Mouse (Mus musculus) adrenal gland, postnatal 25 days (tissue): ENCODE measurements around the gene Man2a1. TPM values are rescaled to one million over a fixed set of nuclear protein-coding genes. Genes with fewer than 3 reads are reported as not detected.
"Not testable (repeated sequence)": the region's sequence is repeated elsewhere in the genome, so short reads cannot be mapped to it uniquely, and the experiment has no call there.

Source experiments
- DNase-seq: peaks from one replicate; pipeline ENCODE4 v3.0.0; 2021; ENCODE audit warnings: mixed read lengths
- total RNA-seq: library from RNA; stranded (reverse); gene quantifications from 2 replicates; pipeline ENCODE4 v1.2.3, GENCODE M21; 2021

Gene Man2a1
- total RNA-seq, 1 experiment from 2014 or later, result 176 TPM

DNA sequence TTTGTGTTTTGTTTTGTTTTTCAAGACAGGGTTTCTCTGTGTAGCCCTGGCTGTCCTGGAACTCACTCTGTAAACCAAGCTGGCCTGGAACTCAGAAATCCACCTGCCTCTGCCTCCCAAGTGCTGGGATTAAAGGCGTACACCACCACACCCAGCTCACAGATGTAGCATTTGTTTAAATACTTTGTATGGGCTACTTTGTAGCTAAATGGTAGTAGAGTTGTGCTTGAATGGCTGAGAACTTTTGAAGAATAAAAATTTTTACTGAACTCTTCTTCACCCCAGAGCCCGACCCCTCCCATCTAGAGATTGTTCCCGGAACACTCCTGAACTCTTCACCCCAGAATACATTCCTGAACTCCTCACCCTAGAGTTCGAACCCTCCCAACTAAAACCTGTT, 162.1 kb downstream of the Man2a1 start:
- DNase-seq, result not testable (repeated sequence)

DNA sequence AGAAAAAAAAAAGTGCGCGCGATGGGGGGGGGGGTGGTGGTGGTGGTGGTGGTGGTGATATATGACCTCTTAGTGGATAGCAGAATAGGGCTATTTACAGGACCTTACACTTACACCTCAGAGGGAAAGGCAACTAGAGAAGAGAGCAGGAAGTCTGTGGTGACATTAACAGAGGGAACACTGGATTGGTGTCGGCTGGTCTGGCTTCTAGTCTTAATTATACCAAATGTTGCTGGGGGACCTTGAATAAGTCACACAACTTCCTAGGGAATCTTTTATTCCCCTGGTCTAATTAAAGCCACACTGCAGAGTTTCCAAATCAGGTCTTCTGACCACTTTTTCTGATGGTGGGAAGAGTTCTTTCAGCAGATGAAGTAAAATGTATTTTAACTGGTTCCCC, 163.0 kb downstream of the Man2a1 start:
- DNase-seq, result no peak

DNA sequence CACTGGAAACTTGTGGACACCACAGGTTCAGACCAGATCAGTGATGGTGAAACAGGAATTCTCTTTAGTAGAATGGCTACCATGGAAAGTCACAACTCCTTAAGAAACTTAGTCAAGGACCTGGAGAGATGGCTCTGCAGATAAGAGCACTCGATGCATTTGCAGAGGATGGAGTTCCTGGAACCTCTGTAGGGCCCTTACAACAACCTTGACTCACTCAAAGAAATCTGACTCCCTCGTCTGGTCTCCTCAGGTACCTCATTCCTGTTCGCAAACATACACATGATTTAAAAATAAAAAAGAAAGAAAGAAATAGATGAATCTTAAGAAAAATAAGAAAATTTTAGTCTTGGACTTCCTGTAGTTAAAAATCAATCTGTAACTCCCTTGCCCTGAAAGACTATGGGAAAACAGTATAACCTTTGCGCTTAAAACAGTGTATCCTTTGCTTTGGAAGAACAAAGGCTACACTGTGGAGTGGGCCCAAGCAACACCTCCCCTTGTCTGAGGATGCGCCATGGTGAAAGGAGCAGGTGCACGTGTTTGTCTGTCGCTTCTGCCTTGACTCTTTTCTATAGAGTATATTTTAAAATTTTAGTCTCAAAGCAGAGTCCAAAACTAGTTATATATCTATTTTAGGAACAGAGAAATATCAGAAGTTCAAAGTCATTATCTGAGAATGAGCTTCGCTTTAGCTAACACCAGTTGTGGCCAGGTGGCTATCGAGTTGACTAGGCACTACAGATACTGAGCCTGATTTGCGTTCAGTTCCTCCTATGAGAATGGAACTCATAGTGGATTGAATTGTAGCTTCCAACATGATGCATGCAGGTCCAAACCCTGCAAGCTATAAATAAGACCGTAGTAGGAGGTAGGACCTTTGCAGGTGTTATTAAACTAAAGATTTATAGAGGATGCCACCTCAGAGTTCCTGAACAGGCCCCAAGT, 163.9 kb downstream of the Man2a1 start:
- DNase-seq, result no peak

DNA sequence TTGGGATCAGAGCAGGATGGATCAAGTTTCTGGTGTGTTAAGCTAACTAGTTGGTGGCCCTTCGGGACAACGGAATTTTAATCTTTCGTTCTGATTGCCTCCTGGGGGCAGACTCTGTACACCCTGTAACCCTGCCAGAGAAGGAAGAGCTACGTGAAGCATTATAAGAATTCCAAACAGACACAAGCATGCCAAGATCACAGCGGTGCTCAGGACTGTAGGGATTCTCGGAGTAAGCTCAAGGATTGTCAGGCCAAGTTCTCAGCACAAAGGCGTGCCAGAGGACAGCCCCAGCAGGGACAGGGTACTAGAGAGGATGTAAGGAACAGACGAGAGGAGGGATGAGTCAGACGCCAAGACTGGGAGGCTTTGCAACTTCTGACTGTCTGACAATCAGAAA, 164.8 kb downstream of the Man2a1 start:
- no peak for DNase-seq

DNA sequence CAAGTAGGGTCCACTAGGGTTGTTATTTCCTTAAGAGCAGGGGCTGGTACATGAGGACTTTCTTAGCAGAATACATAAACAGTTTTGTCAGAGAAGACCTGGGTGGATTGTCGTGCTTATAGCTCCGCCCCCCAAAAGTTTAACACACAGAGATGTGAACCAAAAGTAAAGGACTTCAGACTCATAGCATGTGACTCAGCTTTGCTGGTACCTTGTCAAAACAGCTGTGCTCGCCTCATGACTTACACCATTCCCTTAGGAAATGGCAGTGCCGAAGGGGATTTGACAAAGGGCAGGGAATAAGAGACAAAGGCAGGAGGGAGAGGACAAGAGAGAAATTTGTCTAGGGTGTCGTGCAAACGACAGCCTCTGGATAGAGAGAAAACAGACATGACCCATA, 166.0 kb downstream of the Man2a1 start:
- DNase-seq, result no peak

DNA sequence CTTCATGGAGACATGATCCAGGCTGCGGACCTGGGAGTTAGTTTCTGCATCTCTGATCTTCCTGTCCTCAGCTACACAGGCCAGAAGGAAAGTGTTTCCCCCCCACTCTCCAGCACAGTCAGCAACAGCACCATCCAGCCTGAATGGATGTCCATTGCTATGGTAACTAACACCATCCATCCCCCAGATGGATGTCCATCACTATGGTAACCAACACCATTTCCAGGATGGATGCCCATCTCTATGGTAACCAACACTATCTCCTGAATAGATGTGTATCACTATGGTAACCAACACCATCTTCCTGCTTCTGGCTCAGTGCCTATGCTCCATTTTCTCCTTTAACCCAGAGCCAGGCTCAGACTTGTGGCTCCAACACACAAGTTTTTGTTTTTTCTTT, 169.7 kb downstream of the Man2a1 start:
- DNase-seq, result no peak

DNA sequence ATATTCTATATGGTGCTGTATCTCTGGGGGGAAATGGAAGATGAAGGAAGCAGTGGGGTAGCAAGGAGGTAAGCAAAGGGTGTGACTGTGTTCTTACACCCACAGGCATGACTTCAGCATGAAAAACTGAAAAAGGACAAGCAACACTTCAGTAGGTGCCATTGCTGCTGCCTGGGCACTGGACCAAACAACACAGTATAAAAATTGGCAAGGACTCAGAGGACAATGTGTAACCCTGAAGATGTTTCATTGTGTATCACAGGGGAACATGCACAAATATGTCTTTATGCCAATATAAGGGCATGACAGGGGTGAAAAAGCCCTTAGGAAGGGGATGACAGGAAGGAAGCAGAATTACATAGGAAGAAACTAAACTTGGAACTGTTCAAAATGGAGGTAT, 172.1 kb downstream of the Man2a1 start:
- no peak for DNase-seq

DNA sequence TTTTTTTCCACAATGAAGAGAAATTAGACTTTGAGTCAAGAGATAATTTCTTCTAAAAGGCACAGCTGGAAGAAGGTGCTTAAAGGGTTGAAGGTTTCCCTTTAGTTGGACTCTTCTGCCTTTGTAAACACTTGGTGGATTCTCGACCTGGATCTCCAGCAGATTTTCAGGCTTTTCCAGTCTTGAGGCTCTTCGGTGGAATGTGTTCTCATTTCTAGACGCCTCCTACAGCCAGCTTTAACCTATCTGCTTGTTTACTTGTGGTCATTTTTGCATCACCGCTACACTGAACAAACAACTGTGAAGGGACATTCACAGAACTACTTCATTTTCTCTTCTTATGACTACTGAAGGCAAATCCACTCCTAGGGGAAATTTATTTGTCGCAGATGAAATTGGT, 173.7 kb downstream of the Man2a1 start:
- DNase-seq, result no peak

DNA sequence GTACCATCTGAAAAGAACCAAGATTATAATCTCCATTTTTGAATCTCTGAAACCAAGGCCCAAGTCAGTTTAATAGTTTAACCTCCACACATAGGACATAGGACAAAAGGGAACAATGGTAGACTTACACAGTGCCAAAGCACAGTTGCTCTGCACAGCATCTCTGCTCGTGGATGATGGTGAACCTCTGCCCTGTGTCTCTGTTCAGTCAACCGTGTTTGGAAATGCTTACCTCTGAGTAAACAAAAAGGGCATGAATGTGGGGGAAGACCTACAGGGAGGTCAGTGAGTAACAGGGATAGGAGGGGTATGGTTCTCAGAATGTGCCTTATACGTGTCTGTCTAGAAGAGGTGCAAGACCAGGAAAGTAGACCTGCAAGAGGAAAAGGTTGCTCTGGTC, 177.8 kb downstream of the Man2a1 start:
- no peak for DNase-seq

DNA sequence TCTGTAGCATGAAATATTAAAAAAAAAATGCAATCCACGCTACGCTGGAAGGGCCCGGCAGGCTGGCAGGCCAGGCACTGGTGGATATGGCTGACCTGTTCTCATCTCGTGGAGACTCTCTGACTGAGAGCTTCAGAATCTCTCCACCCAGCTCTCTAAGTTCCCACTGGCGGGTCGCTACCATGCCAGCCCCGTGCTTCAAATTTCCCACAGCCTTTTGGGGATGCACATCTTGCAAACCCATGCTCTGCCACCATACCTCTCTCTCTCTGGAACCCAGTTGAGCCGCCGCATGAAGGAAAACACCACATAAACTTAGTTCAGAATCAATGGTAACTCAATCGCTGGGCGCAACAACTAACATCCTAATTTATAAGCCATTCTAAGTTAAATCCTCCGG, 178.2 kb downstream of the Man2a1 start:
- no peak for DNase-seq

DNA sequence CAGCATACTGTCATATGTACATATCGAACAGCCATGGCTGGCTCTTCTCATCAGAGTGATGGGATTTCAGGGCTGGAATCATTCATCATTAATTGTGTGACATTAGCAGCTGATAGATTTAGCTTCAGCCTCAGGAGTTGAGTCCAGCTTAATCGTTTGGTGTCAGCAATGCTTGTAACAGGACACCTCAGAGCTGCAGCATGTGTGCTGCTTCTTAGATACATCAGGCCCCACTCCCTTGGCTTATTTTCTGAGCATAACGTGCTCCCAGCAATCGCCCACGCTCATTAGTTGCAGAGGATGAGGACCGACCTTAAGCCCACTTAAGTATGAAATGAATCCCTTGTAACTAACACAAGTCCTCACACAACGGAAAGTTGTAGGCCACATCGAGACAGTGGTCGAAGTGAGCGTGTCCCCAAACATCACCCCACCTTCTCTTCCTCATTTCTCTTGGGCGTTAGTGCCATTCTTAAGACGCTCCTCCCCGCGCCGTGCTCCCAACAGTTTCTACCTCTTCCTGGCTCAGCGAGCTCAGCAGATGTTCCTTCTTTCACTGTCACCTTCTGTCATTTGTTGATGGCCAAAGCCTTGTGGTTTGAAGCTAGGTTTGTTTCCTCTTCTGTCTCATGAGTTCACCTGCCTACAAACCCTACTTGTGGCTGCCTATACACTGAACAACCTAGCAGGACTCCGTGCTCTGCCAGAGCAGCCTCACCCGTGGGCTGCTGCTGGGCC, 180.4 kb downstream of the Man2a1 start:
- DNase-seq, result no peak

DNA sequence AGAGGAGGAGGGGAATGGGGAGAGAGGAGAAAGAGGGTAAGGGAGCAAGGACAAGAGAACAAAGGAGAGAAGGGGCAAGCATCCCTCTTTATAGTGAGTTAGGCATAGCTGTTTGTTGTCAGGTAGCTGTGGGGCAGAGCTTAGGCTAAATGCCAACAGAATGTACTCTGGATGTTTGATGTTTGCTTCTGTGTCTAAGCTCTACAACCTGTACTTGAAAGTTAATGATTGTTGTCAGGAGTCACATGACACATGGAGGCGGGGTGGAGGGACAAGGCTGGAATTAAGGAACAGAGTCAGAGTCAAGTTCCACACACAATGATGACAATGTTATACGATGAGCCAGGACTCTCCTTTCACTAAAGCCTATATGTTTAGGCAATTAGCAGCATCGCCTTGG, 181.8 kb downstream of the Man2a1 start:
- DNase-seq, result no peak

DNA sequence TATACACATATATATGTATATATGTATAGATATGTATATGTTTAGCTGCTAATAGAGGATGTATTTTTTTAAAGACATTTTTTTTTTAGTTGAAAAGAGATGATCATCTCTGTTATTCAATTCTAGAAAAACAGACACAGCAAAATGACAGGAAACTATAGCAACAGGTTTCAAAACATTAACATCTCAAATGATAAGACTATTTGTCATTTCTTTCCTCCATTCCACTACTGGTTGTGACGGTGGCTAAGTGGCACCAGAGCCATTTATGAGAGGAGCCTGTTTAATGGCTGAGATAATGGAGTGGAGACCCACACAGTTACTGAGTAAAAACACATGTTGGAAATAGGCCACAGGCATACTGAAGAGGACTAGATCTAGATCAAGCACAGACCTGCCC, 185.4 kb downstream of the Man2a1 start:
- DNase-seq, result no peak

DNA sequence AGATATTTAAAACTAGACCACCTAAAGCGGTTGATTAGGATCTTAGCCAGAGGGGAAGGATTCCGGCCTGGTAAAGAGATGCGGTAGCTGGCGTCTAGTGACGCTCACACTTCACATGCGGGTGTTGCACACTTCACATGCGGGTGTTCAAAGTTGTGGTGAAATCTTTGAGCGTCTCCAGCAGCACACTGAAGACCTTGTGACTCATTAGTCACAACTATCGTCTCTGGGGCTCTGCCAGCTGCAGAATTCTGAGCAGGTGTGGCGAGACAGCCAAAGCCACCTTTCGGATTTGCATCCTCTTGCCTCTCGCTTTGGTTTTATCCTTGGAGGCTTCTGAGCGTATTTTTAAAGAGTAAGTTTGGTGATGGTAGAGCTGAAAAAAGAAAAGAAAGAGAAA, 187.8 kb downstream of the Man2a1 start:
- DNase-seq, result no peak

DNA sequence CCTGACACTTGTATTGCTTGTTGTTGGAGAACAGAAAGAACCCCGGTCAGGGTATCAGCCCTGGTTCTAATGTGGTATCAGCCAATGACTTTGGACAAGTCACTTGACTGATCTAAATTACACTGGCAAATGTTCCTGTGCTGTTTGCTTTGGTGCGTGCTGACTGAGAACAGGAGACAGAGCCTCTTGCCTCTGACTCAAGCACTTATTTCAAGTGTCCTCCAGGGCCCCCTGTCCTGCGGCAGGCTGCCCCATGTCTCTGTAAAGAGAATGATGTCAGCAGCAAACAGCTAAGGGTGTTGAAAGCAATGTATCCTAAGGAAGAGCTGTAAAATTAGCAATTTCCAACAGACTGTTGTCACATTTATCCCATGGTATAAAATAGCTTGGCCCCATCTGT, 188.6 kb downstream of the Man2a1 start:
- DNase-seq, result no peak

DNA sequence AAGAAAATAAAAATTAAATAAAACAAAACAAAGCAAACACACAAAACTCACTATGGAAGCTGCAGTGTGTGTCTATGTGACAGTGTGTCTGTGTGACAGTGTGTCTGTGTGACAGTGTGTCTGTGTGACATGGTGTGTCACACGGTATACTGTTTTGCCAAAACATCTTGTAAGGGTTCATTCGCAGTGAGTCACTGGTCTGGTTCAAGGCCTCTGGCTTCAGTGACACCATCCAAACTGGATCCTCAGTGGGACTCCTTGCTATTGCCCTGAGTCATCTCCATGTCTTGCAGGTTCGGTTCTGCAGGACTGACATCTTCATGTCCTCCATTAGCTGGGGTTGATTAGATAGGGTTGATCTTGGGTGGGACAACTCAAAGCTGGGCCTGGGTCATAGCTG, 191.5 kb downstream of the Man2a1 start:
- no peak for DNase-seq

DNA sequence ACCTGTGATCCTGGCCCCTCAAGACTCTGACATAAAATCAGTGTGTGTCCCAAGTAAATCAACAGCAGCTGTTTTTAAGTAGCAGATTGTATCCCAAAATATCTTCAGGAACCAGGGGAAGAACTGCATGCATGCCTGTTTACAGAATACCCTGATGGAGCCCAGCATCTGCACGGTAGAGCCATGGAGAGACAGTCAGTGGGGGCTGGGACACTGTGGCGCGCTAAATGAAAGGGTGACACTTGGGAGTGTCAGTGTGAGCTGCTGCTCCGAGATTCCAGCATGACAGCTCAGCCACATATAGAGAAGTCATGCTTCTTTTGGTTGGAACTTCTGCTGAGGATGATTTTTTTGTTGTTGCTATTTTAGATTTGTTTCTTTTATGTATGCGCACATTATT, 192.1 kb downstream of the Man2a1 start:
- DNase-seq, result no peak

DNA sequence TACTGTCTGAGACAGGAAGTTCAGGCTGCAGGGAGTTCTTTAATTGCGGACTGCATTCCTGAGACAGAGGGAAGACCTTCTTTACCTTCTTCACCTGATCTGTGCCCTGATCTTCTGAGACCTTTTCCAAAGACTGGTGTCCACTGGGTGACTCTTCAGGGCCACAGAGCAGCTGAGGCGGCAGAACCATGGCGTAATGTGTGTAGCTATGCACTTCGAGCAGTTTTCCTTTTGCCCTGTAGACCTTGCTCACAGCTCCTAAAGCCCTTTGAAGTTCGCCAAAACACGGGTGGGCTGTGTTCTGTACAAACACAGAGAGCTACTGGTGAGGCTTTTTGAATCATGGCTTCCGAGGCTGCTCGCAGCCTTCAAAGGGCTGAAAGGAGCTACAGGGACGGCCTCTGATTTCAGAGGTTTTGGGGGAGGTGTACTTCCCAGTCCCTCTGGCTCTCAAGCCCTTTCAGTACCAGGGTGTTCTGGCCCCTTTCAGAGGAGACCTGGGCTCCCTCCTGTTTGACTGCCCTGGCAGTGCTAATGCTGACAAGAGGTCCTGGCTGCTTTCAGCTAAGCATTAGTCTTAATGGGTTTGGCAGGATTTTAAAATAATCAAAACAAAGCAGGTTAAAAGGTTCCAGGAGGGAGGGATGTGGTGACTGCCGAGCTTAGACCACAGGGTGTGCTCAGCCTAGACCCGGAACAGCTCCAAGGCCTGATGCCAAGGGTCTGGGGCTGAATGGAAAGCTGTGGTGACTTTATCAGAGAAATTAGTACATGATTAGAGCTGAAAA, 201.8 kb downstream of the Man2a1 start:
- DNase-seq, result no peak

DNA sequence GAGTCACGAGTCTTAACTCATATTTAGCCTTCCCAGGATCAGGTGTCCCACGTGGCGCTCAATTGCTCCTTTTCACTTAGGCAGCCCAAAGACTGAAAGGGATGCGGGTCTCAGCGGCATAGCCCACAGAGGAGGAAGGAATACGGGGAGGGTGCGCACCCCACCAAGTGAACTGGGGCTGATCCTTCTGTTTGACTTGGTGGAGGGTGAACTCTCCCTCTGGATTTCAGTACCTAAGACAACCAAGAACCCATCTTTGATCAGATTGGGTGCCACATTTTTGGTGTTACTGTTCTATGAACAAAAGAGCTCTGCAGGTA, 202.4 kb downstream of the Man2a1 start:
- no peak for DNase-seq
